8 mouse cellular contexts compared by ENCODE assay signal in the genomic region with DNA sequence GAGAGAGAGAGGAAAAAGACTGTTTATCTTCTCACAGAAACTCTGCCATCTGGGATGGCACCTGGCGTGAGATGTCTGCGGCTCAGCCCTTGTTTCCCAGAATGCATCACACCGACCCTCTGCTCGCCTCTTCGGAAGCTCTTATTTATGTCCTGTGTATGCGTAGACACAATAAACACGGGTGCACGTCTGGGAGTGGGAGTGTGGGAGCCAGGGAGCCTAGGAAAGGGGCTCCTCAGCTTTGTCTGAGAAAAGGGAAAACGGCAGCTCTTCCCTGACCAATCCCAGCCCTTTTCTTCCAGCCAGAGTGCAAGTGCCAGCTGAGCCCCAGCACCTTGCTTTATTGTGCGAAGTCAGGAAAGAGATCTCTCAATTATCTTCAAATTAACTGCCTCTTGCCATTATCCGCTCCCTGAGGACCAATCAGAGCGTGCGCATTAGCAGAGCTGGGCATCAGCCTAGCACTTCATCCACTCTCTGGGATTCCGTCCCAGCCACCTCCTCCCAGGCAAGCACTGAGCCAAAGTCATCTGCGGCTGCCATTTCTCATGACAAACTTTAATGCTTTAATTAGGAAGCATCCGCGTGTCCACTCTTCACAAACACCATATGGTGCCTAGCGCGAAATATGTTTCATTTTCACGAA.
A peak's percentile ranks its signal among the peaks of the same experiment; 100 is the strongest.
DNase-seq lines count a peak whose midpoint lies in the region; ATAC-seq and TF ChIP-seq lines count a peak whose summit lies in the region.

No protein-coding gene starts in this region.

- peak overlapping the region; percentile 38 for H3K4me2 ChIP-seq in stomach, embryonic 16.5 days (ENCODE audit: low read depth, low read length)

- no peaks in the 10 kb centered on the region; the same call in 1 of the 2 replicates for H3K27me3 ChIP-seq in cerebellum, adult 2 months (ENCODE audit: control insufficient read depth, insufficient read depth, low read length)
- H3K27me3 ChIP-seq in stomach, embryonic 16.5 days (ENCODE audit: control insufficient read depth, insufficient read depth, low read length), result no peaks in the 10 kb centered on the region

- 4% methylated on average over 20 of the region's 20 CpGs for WGBS in cerebellum, adult 2 months
- WGBS in stomach, embryonic 16.5 days, result 39% methylated on average over 20 of the region's 20 CpGs

- peak overlapping the region; percentile 58 for H3K4me3 ChIP-seq in cerebellum, adult 2 months (replicated peaks; ENCODE audit: insufficient read depth, low read depth, low read length)
- no peak overlapping the region; the same call in 1 of the 2 replicates for H3K4me3 ChIP-seq in stomach, embryonic 16.5 days (replicated peaks; ENCODE audit: low read length)

- TF ChIP-seq POLR2A in cerebellum, adult 2 months (IDR thresholded peaks at IDR 0.05; ENCODE audit: borderline replicate concordance, insufficient read depth, low read length), result no peak

- H3K9ac ChIP-seq in stomach, embryonic 16.5 days (ENCODE audit: low read length), result no peak overlapping the region

- H3K27ac ChIP-seq in cerebellum, adult 2 months (ENCODE audit: insufficient read depth, low read length), result no peak overlapping the region
- H3K27ac ChIP-seq in stomach, embryonic 16.5 days (ENCODE audit: low read length), result no peak overlapping the region

- ATAC-seq in stomach, embryonic 16.5 days (ENCODE audit: insufficient read depth, low FRiP score), result no peak

- H3K36me3 ChIP-seq in stomach, embryonic 16.5 days (ENCODE audit: control insufficient read depth, insufficient read depth, low read length), result no peaks in the 10 kb centered on the region

- no peaks in the 10 kb centered on the region for H3K9me3 ChIP-seq in stomach, embryonic 16.5 days (replicated peaks; ENCODE audit: control insufficient read depth, low read length)

- no peak for TF ChIP-seq CTCF in cerebellum, adult 2 months (IDR thresholded peaks at IDR 0.05; ENCODE audit: borderline replicate concordance, insufficient read depth, low read depth, low read length)

- peak; percentile 23 for DNase-seq in gastrocnemius, postnatal 10 days
- no peak for DNase-seq in gastrocnemius, adult 18-20 months (ENCODE audit: low spot score)
- peak; percentile 57 to 66 for DNase-seq in cerebellum, adult 2 months
- peak; percentile 7 to 22 for DNase-seq in frontal cortex, postnatal 25 days (ENCODE audit: low spot score in 2 of 2)
- DNase-seq in layer of hippocampus, adult 18-20 months (ENCODE audit: low spot score in 2 of 2), result peak; percentile 75 to 76
- DNase-seq in mesoderm, embryonic 11.5 days (ENCODE audit: low read depth, low spot score), result peak; percentile 64
- DNase-seq in adrenal gland, postnatal 4 days (ENCODE audit: low spot score in 2 of 2), result no peak

- H3K4me1 ChIP-seq in cerebellum, adult 2 months (ENCODE audit: control insufficient read depth, insufficient read depth, low read length), result no peaks in the 10 kb centered on the region; the same call in 1 of the 2 replicates
- no peaks in the 10 kb centered on the region for H3K4me1 ChIP-seq in stomach, embryonic 16.5 days (ENCODE audit: control insufficient read depth, insufficient read depth, low read length)

Comparison
In these comparisons a context has a peak if more than half of its experiments do, and no peak if none do; other contexts are left out.
1. DNase-seq: peak in gastrocnemius, postnatal 10 days (single experiment), cerebellum, adult 2 months (2 of 2), frontal cortex, postnatal 25 days (2 of 2), layer of hippocampus, adult 18-20 months (2 of 2) and mesoderm, embryonic 11.5 days (single experiment); none in gastrocnemius, adult 18-20 months (single experiment) and adrenal gland, postnatal 4 days (0 of 2).